Mouse (Mus musculus) CH12F3 (cell line): Measurements from ENCODE around the gene Sall1.

Experiments
- in situ Hi-C: fragments of 300-500 bp; cut with MboI; formaldehyde crosslinking; loops from 2 replicates; pipeline ENCODE4 v1.14.3; 2020; ENCODE audit warnings: low sequenced_read_pairs

Sall1 gene

GRCm38 (mm10) chr8:89043940-89044339 is at the start of gene Sall1:
Gene Sall1 (minus strand): TSS chr8:89044162.
- in situ Hi-C loops: no loop called here

GRCm38 (mm10) chr8:89089916-89090315 is 46.0 kb upstream of the Sall1 start:
- in situ Hi-C loops: no loop called here

GRCm38 (mm10) chr8:89079147-89079546 is 35.2 kb upstream of the Sall1 start:
- in situ Hi-C loops: no loop called here

- in situ Hi-C loops: no loop called here
Measured at GRCm38 (mm10) chr8:89072968-89073382, 29.0 kb upstream of the Sall1 start.

- in situ Hi-C loops: no loop called here
Measured at GRCm38 (mm10) chr8:89067499-89067898, 23.5 kb upstream of the Sall1 start.

GRCm38 (mm10) chr8:89064042-89064441 is 20.1 kb upstream of the Sall1 start:
- in situ Hi-C loops: no loop called here

GRCm38 (mm10) chr8:89063366-89064040 is 19.5 kb upstream of the Sall1 start:
- in situ Hi-C loops: no loop called here

- in situ Hi-C loops: no loop called here
Measured at GRCm38 (mm10) chr8:89060717-89061116, 16.8 kb upstream of the Sall1 start.

GRCm38 (mm10) chr8:89059507-89059906 is 15.5 kb upstream of the Sall1 start:
- in situ Hi-C loops: no loop called here

GRCm38 (mm10) chr8:89052880-89053279 is 8.9 kb upstream of the Sall1 start:
- in situ Hi-C loops: no loop called here

- in situ Hi-C loops: no loop called here
Measured at GRCm38 (mm10) chr8:89046639-89047348, 2.8 kb upstream of the Sall1 start.

- in situ Hi-C loops: no loop called here
Measured at GRCm38 (mm10) chr8:89046226-89046625, 2.3 kb upstream of the Sall1 start.

GRCm38 (mm10) chr8:89045726-89046125 is 1.8 kb upstream of the Sall1 start:
- in situ Hi-C loops: no loop called here

GRCm38 (mm10) chr8:89045218-89045601 is 1.2 kb upstream of the Sall1 start:
- in situ Hi-C loops: no loop called here

- in situ Hi-C loops: no loop called here
Measured at GRCm38 (mm10) chr8:89044511-89045217, 702 bp upstream of the Sall1 start.

GRCm38 (mm10) chr8:89043371-89043841 is 556 bp downstream of the Sall1 start:
- in situ Hi-C loops: no loop called here

GRCm38 (mm10) chr8:89042560-89043370 is 1.2 kb downstream of the Sall1 start:
- in situ Hi-C loops: no loop called here

GRCm38 (mm10) chr8:89042118-89042460 is 1.9 kb downstream of the Sall1 start:
- in situ Hi-C loops: no loop called here

- in situ Hi-C loops: no loop called here
Measured at GRCm38 (mm10) chr8:89041421-89042117, 2.4 kb downstream of the Sall1 start.

- in situ Hi-C loops: no loop called here
Measured at GRCm38 (mm10) chr8:89040751-89041420, 3.1 kb downstream of the Sall1 start.
